Mouse (Mus musculus): ENCODE measurements around the gene Lrrc8d.

DNA sequence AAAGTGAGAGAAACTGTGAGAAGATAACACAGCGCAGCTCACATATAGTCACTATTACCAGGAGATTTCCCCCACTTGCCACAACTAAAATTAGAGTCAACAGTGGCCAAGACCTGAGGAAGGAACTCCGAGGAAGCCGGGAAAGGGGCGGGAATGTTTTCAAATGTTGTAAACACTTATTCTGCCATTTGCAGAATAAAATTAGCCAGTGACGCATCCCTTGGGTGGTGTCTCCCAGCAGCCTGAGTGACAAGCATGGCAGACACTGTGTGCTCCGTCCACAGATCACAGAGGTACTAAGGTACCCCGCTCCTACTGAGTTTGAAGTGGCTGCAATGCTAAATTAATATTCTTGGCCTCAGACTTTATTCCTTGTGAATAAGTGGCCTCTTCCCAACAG, 124.5 kb downstream of the Lrrc8d start:
- no peak for TF ChIP-seq CTCF (IDR thresholded peaks at IDR 0.05; ENCODE audit: low read depth)
- no peak for TF ChIP-seq EP300 (IDR thresholded peaks at IDR 0.05; ENCODE audit: low read depth)

All from heart, postnatal 0 days (tissue).